Mouse (Mus musculus) forebrain, embryonic 16.5 days (tissue): Measurements from ENCODE around the gene Ccp110. TPM values are rescaled to one million over a fixed set of nuclear protein-coding genes. Genes with fewer than 3 reads are reported as not detected.

Experiments used
- ATAC-seq: fragments of 200-750 bp; cut with Nextera tagmentation; 2 replicates; pipeline ENCODE4 v1.8.0; 2017; ENCODE audit warnings: mild to moderate bottlenecking, moderate library complexity
- H3K27ac ChIP-seq: fragments of 300-500 bp; sonication (generic); 2 replicates; pipeline ENCODE4 v1.5.1; 2014; ENCODE audit warnings: low read length, control low read depth
- H3K27me3 ChIP-seq: fragments of 300-500 bp; sonication (generic); replicated peaks from 2 replicates; pipeline ENCODE4 v1.6.1; 2014; ENCODE audit warnings: low read length; ENCODE audit not compliant: control insufficient read depth, insufficient read depth
- H3K36me3 ChIP-seq: fragments of 300-500 bp; sonication (generic); 2 replicates; pipeline ENCODE4 v1.6.1; 2014; ENCODE audit not compliant: control insufficient read depth, insufficient read depth
- H3K4me1 ChIP-seq: fragments of 300-500 bp; sonication (generic); replicated peaks from 2 replicates; pipeline ENCODE4 v1.6.1; 2014; ENCODE audit warnings: low read length; ENCODE audit not compliant: control insufficient read depth, insufficient read depth
- H3K4me2 ChIP-seq: fragments of 300-500 bp; sonication (generic); 2 replicates; pipeline ENCODE4 v1.6.1; 2014; ENCODE audit warnings: mild to moderate bottlenecking, low read length, control low read depth
- H3K4me3 ChIP-seq: fragments of 300-500 bp; sonication (generic); replicated peaks from 2 replicates; pipeline ENCODE4 v1.5.1; 2014; ENCODE audit warnings: mild to moderate bottlenecking, low read length, control low read depth
- H3K9ac ChIP-seq: fragments of 300-500 bp; sonication (generic); replicated peaks from 2 replicates; pipeline ENCODE4 v1.6.1; 2014; ENCODE audit warnings: low read depth, low read length, control low read depth
- H3K9me3 ChIP-seq: fragments of 300-500 bp; sonication (generic); 2 replicates; pipeline ENCODE4 v1.6.1; 2016; ENCODE audit warnings: low read length; ENCODE audit not compliant: control insufficient read depth
- WGBS: fragments of 180-500 bp; shearing (Covaris S2); extraction: QIAGEN DNeasy Blood & Tissue Kit; methylation state at CpG from one replicate; pipeline ENCODE4 v1.1.7; 2014; 5-methylcytosine and 5-hydroxymethylcytosine counted together
- polyA plus RNA-seq: library from polyadenylated mRNA; unstranded; fragments of >200 nt; fragmentation: Nextera tagmentation; extraction: Ambion mirVana; gene quantifications from 2 replicates; pipeline ENCODE4 v1.2.1, GENCODE M21; 2015

The Ccp110 gene
- polyA plus RNA-seq, 1 experiment from 2014 or later, result 42.4 TPM

DNA sequence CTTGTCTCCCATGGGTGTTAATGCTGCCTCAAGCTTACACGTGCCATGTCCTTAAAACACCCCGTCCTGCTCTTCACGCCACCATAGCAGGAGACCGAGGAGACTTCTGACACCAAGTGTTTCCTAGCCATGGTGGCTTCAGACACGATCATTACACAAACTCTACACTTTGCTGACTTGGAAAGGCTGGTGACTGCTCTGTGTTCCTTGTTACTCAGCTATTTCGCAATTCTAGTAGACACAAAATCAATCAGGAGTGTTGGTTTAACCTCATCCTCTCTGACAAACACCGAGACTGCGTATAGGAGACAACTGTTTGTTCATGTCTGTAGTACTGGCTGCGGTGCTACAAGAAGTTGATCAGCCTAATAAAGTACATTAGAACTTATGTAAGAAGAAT lies 13.5 kb upstream of the Ccp110 start:
- no peaks in the 10 kb centered on the region for H3K9me3 ChIP-seq
- H3K9ac ChIP-seq, result no peak overlapping the region
- H3K4me1 ChIP-seq, result peaks cover 8% of the 10 kb centered on the region
- H3K4me2 ChIP-seq, result no peak overlapping the region
- 95% methylated on average over 9 of the region's 9 CpGs for WGBS
- H3K36me3 ChIP-seq, result peaks cover 36% of the 10 kb centered on the region
- no peaks in the 10 kb centered on the region for H3K27me3 ChIP-seq
- no peak overlapping the region for H3K4me3 ChIP-seq
- no peak for ATAC-seq
- H3K27ac ChIP-seq, result no peak overlapping the region

DNA sequence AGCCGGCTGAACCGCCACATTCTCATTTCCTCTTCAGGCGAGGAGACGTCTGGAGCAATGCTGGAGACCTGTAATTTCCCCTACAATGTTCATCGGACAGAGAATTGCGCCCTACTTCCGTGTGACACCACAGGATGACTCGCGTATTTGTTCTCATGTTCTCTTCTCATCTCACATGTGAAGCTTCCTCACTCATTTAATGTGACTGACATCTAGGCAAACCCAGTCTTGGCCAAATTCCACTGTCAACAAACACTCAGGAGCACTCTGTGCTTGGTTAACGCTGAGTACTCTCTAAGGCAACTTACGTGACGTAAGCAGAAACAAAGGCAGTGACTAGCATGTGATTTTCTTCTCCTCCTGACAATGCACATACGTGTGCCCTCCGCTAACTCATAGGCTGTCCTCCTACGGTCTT lies 9.2 kb upstream of the Ccp110 start:
- Histone ChIP-seq H3K4me1 (peaks cover 21% of the 10 kb centered on the region), H3K9me3 (no peaks in the 10 kb centered on the region), H3K4me3 (no peak overlapping the region), H3K9ac (no peak overlapping the region), H3K4me2 (no peak overlapping the region), H3K36me3 (peaks cover 6% of the 10 kb centered on the region; the same call in 1 of the 2 replicates), H3K27me3 (no peaks in the 10 kb centered on the region), H3K27ac (no peak overlapping the region)
- no peak for ATAC-seq
- 88% methylated on average over 15 of the region's 15 CpGs for WGBS

DNA sequence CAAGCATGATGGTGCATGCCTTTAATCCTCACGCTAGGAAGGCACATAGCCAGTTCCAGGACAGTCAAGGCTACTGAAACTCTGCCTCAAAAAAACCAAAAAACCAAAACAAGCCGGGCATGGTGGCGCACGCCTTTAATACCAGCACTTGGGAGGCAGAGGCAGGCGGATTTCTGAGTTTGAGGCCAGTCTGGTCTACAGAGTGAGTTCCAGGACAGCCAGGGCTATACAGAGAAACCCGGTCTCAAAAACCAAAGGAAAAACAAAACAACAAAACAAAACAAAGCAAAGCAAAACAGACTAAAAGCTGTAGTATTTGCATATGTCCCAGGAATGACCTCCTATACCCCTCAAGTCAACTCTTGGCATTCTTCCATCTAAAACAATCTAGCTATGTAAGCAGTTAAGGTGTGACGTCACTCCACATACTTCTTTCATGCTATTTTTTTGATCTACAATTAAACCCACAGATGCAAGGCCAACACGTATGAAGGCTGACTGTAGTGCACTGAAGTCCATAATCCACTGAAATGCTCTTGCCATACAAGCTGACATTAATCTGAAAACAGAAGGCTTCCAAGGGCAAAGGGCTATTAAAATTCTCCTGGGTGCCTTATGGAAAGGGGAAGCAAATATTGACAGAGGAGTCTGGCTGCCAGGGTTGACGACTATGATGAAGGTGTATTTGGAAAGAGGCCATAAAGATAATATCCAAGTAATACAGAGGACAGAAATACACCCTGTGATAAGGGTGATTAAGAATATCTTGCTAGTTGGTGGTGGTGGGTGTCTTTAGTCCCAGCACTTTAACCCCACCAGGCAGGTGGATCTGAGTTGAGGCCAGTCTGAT lies 8.1 kb upstream of the Ccp110 start:
- Histone ChIP-seq H3K27me3 (no peaks in the 10 kb centered on the region), H3K9ac (no peak overlapping the region), H3K9me3 (no peaks in the 10 kb centered on the region), H3K36me3 (no peaks in the 10 kb centered on the region), H3K4me1 (peaks cover 21% of the 10 kb centered on the region), H3K27ac (no peak overlapping the region), H3K4me2 (peak overlapping the region; percentile 59), H3K4me3 (peak overlapping the region; percentile 91)
- WGBS, result 75% methylated on average over 9 of the region's 9 CpGs
- ATAC-seq, result no peak

DNA sequence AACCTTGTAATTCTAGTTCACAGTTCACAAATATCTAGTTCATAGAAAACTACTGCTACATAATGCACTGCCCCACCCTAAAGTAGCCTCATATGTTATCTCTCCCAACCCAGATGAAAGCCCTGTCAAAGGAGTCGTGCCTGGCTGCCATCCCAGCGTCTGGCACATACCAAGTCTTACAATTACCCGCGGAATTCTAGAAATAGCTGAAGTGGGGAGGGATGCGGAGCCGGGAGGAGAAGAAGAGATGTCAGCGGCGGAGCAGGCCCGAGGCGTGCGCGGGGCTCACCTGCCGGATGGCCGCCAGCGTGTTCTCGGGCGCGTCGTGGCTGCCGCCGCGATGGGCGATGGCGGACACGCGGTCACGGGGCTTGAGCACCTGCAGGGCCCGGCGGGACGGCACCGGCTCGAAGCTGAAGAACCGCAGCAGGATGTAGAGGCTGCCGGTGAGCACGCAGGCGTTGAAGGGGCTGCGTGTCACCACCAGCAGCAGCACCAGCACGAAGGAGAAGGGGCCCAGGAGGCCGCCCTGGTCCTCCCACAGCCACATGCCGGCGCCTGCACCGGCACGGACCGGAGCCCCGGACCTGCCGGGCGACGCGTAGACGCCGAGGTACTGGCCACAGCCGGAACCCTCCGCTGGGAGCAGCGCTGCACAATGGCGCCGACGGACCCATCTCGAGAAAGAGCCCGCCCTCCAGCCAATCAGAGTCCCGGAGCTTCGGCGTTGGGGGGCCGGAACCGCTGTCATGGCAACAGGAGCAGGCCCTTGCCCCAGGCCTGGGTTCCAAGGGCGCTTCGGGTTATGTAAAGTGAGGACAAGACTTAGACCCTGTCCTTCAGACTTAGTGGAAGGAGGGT lies 7.0 kb upstream of the Ccp110 start, which contains the start of gene Gde1:
Gde1 (minus strand) TSS at position 678 of the 861 bp plus-strand sequence.
- Histone ChIP-seq H3K4me2 (peak within 1 kb of the TSS; percentile 59), H3K9me3 (no peaks in the 10 kb centered on the region), H3K4me1 (peaks cover 21% of the 10 kb centered on the region), H3K9ac (peak within 1 kb of the TSS; percentile 85), H3K4me3 (peak within 1 kb of the TSS; percentile 91), H3K27ac (peak within 1 kb of the TSS; percentile 85), H3K36me3 (no peaks in the 10 kb centered on the region), H3K27me3 (no peaks in the 10 kb centered on the region)
- peak; percentile 95 for ATAC-seq
- WGBS, result under 1% methylated on average over 66 of the region's 66 CpGs

DNA sequence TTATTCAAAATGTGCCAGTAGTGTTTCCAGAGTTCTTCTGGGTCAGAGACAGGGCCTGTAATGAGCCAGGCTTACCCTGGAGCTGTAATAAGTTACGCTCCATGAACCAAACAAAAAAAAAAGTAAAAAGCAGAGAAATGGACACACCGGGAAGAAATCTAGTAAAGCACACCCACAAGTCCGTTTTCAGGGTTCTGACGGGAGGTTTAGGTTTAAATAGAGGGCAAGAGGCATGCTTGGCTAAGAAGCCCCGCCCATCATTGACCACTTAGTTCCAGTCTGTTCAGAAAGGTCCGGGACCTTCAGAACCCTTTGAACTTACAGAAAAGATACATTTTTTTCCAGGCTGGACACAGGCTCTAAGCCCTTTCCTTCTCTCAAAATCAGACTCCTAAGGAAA lies 6.3 kb upstream of the Ccp110 start:
- H3K9ac ChIP-seq, result no peak overlapping the region
- H3K9me3 ChIP-seq, result no peaks in the 10 kb centered on the region
- H3K4me2 ChIP-seq, result peak overlapping the region; percentile 59
- H3K4me3 ChIP-seq, result peak overlapping the region; percentile 91
- no peaks in the 10 kb centered on the region for H3K36me3 ChIP-seq
- 36% methylated on average over 6 of the region's 6 CpGs for WGBS
- H3K4me1 ChIP-seq, result peaks cover 21% of the 10 kb centered on the region
- peak; percentile 7; the same call in 1 of the 2 replicates for ATAC-seq
- H3K27me3 ChIP-seq, result no peaks in the 10 kb centered on the region
- no peak overlapping the region for H3K27ac ChIP-seq

DNA sequence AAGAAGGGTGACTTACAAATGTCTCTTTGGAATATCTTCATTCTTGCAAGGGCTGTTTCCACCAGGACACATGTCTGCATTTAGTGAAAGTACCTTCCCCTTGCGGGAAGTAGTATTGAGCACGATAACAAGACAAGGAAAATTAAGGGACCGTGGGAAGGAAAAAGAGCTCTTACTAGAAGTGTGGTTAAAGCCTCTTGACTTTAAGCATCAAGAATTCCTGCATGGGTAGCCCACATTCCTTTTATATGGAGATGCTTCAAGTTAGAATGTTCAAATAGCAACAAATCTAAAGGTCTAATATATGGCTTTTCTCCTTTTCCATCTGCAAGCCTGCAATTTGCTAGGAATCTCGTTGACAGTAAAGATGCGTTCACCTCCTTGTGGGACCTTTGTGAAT lies 5.9 kb upstream of the Ccp110 start:
- WGBS, result 96% methylated on average over 5 of the region's 5 CpGs

DNA sequence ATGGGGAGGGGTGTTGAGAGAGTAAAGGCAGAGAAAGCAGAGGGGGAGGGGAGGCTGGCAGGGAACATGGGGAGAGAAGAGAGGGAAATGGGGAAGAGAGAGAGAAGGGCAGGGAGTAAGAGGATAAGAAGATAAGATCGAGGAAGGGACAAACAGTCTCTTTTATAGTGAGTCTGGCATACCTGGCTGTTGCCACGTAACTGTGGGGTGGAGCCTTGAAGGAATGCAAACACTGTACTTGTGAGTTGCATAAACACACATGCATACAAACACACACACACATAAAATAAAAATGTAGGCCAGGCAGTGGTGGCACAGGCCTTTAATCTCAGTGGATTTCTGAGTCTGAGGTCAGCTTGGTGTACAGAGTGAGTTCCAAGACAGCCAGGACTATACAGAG lies 5.1 kb upstream of the Ccp110 start:
- no peak for ATAC-seq

More for the DNA sequence above, 5.9 kb upstream of the Ccp110 start:
- Histone ChIP-seq H3K27me3 (no peaks in the 10 kb centered on the region), H3K9me3 (no peaks in the 10 kb centered on the region), H3K4me3 (no peak overlapping the region), H3K27ac (no peak overlapping the region), H3K36me3 (no peaks in the 10 kb centered on the region), H3K4me2 (no peak overlapping the region), H3K4me1 (peaks cover 21% of the 10 kb centered on the region), H3K9ac (no peak overlapping the region)
- no peak for ATAC-seq

DNA sequence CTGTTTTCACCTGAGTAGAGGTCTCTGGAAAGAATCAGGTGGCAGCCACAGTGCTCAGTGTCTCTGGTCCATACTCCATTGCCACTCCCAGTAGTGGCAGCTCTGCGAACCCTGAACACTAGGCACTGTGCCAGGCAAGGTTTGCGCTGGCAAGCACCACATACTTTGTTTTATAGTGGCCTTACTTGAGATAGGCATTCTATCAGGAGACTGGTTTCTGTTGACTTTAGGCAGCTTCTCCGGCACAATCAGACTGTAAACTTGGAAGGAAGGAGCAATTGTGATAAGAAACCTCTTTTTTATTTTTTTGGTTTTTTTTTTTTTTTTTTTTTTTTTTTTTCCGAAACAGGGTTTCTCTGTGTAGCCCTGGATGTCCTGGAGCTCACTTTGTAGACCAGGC lies 4.3 kb upstream of the Ccp110 start:
- no peak overlapping the region for H3K4me3 ChIP-seq
- ATAC-seq, result no peak
- 81% methylated on average over 4 of the region's 4 CpGs for WGBS
- no peaks in the 10 kb centered on the region for H3K27me3 ChIP-seq
- H3K4me1 ChIP-seq, result peaks cover 22% of the 10 kb centered on the region
- no peaks in the 10 kb centered on the region for H3K9me3 ChIP-seq
- H3K4me2 ChIP-seq, result no peak overlapping the region
- H3K36me3 ChIP-seq, result no peaks in the 10 kb centered on the region
- no peak overlapping the region for H3K9ac ChIP-seq
- no peak overlapping the region for H3K27ac ChIP-seq

More for the DNA sequence above, 5.1 kb upstream of the Ccp110 start:
- H3K27me3 ChIP-seq, result no peaks in the 10 kb centered on the region
- H3K4me2 ChIP-seq, result no peak overlapping the region
- H3K36me3 ChIP-seq, result no peaks in the 10 kb centered on the region
- H3K27ac ChIP-seq, result no peak overlapping the region
- 85% methylated on average over 2 of the region's 2 CpGs for WGBS
- peaks cover 21% of the 10 kb centered on the region for H3K4me1 ChIP-seq
- no peak overlapping the region for H3K4me3 ChIP-seq
- H3K9ac ChIP-seq, result no peak overlapping the region
- no peaks in the 10 kb centered on the region for H3K9me3 ChIP-seq

DNA sequence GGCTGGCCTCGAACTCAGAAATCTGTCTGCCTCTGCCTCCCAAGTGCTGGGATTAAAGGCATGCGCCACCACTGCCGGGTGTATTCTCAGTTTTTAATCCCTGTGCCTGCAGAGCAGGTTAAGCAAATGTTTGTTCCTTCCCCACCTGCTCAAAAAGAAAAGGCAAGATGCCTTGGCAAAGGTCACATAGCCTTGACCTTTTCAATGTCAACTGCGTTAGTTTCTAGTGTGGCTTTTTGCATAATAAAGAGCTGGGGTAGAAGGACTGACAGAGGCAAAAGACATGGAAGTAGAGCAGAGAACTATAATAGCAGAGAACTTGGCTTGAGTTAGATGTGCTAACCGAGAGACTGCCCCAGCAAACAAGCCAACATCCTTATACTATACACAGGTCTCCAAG lies 1.6 kb upstream of the Ccp110 start:
- Histone ChIP-seq H3K9me3 (no peaks in the 10 kb centered on the region), H3K4me2 (no peak overlapping the region), H3K4me1 (peaks cover 18% of the 10 kb centered on the region), H3K27me3 (no peaks in the 10 kb centered on the region), H3K9ac (no peak overlapping the region), H3K36me3 (no peaks in the 10 kb centered on the region), H3K4me3 (no peak overlapping the region), H3K27ac (no peak overlapping the region)
- no peak for ATAC-seq
- 61% methylated on average over 5 of the region's 5 CpGs for WGBS
